Mouse (Mus musculus) hindbrain, postnatal 0 days (tissue): Measurements from ENCODE around the gene Lrp2bp. TPM values are rescaled to one million over a fixed set of nuclear protein-coding genes. Genes with fewer than 3 reads are reported as not detected.

Source experiments
- ATAC-seq: fragments of 200-750 bp; cut with Nextera tagmentation; 2 replicates; pipeline ENCODE4 v1.8.0; 2017; ENCODE audit warnings: mild to moderate bottlenecking, moderate TSS enrichment, moderate library complexity
- DNase-seq: peaks from one replicate; pipeline ENCODE4 v3.0.0-alpha.2; 2015; ENCODE audit warnings: low spot score
- H3K27ac ChIP-seq: fragments of 300-500 bp; sonication (generic); 2 replicates; pipeline ENCODE4 v1.5.1; 2014; ENCODE audit warnings: mild to moderate bottlenecking
- H3K27me3 ChIP-seq: fragments of 300-500 bp; sonication (generic); 2 replicates; pipeline ENCODE4 v1.6.1; 2014; ENCODE audit warnings: low read length, mixed read lengths; ENCODE audit not compliant: insufficient read depth
- H3K36me3 ChIP-seq: fragments of 300-500 bp; sonication (generic); 2 replicates; pipeline ENCODE4 v1.6.1; 2014; ENCODE audit warnings: low read length, mixed read lengths; ENCODE audit not compliant: insufficient read depth
- H3K4me1 ChIP-seq: fragments of 300-500 bp; sonication (generic); 2 replicates; pipeline ENCODE4 v1.6.1; 2014; ENCODE audit warnings: antibody characterized with exemption, low read length, mixed read lengths; ENCODE audit not compliant: insufficient read depth
- H3K4me2 ChIP-seq: fragments of 300-500 bp; sonication (generic); 2 replicates; pipeline ENCODE4 v1.6.1; 2014; ENCODE audit warnings: low read depth, mild to moderate bottlenecking, low read length, moderate library complexity, mixed read lengths
- H3K4me3 ChIP-seq: fragments of 300-500 bp; sonication (generic); 2 replicates; pipeline ENCODE4 v1.5.1; 2014; ENCODE audit warnings: low read length
- H3K9ac ChIP-seq: fragments of 300-500 bp; sonication (generic); replicated peaks from 2 replicates; pipeline ENCODE4 v1.6.1; 2014; ENCODE audit warnings: mild to moderate bottlenecking, low read length, moderate library complexity, mixed read lengths
- H3K9me3 ChIP-seq: fragments of 300-500 bp; sonication (generic); 2 replicates; pipeline ENCODE4 v1.6.1; 2016; ENCODE audit warnings: low read length, mixed read lengths
- CTCF ChIP-seq: IDR thresholded peaks from 2 replicates; pipeline ENCODE4 v1.5.1; 2016; ENCODE audit warnings: antibody characterized with exemption, control low read depth, low read depth
- WGBS: fragments of 180-500 bp; shearing (Covaris S2); extraction: QIAGEN DNeasy Blood & Tissue Kit; methylation state at CpG from one replicate; pipeline ENCODE4 v1.1.7; 2014; 5-methylcytosine and 5-hydroxymethylcytosine counted together
- polyA plus RNA-seq: library from polyadenylated mRNA; unstranded; fragments of >200 nt; fragmentation: Nextera tagmentation; extraction: Ambion mirVana; gene quantifications from 2 replicates; pipeline ENCODE4 v1.2.1, GENCODE M21; 2015
- total RNA-seq: library from RNA; depleted of rRNA; stranded (reverse); fragments of >200 nt; gene quantifications from 2 replicates; pipeline ENCODE4 v1.2.3, GENCODE M21; 2014; rRNA removed

Gene Lrp2bp
- total and polyA plus RNA-seq, 2 experiments from 2014 or later = 0.10 to 0.23 TPM

- no peak overlapping the region for H3K4me3 ChIP-seq
- peaks cover 9% of the 10 kb centered on the region; the same call in 1 of the 2 replicates for H3K36me3 ChIP-seq
- no peak overlapping the region for H3K9ac ChIP-seq
- H3K27me3 ChIP-seq = no peaks in the 10 kb centered on the region
- 88% methylated on average over 5 of the region's 5 CpGs for WGBS
- no peak overlapping the region for H3K4me2 ChIP-seq
- H3K4me1 ChIP-seq = no peaks in the 10 kb centered on the region
- TF ChIP-seq CTCF = no peak
- ATAC-seq = no peak
- H3K9me3 ChIP-seq = no peaks in the 10 kb centered on the region
- DNase-seq = no peak
- H3K27ac ChIP-seq = no peak overlapping the region
Measured at GRCm38 (mm10) chr8:46075223-46075622, 76.1 kb downstream of the Lrp2bp start.

GRCm38 (mm10) chr8:46078866-46079265 lies 79.8 kb downstream of the Lrp2bp start:
- DNase-seq (no peak), ATAC-seq (no peak)
- no peaks in the 10 kb centered on the region for H3K9me3 ChIP-seq
- no peak overlapping the region for H3K4me2 ChIP-seq
- H3K9ac ChIP-seq = no peak overlapping the region
- no peaks in the 10 kb centered on the region for H3K27me3 ChIP-seq
- TF ChIP-seq CTCF = no peak
- H3K4me1 ChIP-seq = no peaks in the 10 kb centered on the region
- H3K4me3 ChIP-seq = no peak overlapping the region
- peaks cover 9% of the 10 kb centered on the region; the same call in 1 of the 2 replicates for H3K36me3 ChIP-seq
- H3K27ac ChIP-seq = no peak overlapping the region
- 87% methylated on average over 6 of the region's 6 CpGs for WGBS

Other genes starting within 250 kb of the Lrp2bp start
- 23.6 and 28.8 TPM in 2 replicates for gene Pdlim3, start 113.8 kb upstream of the Lrp2bp start, total RNA-seq
- gene Pdlim3, start 113.8 kb upstream of the Lrp2bp start, polyA plus RNA-seq = 20.8 and 22.3 TPM in 2 replicates
- gene Ccdc110, start 64.7 kb upstream of the Lrp2bp start, total RNA-seq = not detected in 2 replicates
- gene Ccdc110, start 64.7 kb upstream of the Lrp2bp start, polyA plus RNA-seq = 0.19 and 0.21 TPM in 2 replicates
- 0.79 and 4.3 TPM in 2 replicates for gene 1700029J07Rik, start 24.1 kb upstream of the Lrp2bp start, total RNA-seq
- gene 1700029J07Rik, start 24.1 kb upstream of the Lrp2bp start, polyA plus RNA-seq = 5.2 and 5.4 TPM in 2 replicates
- gene Ufsp2, start 23.8 kb upstream of the Lrp2bp start, total RNA-seq = 31.2 and 33.0 TPM in 2 replicates
- gene Ufsp2, start 23.8 kb upstream of the Lrp2bp start, polyA plus RNA-seq = 60.7 and 66.1 TPM in 2 replicates
- 9.6 and 9.9 TPM in 2 replicates for gene Ankrd37, start 6.4 kb downstream of the Lrp2bp start, total RNA-seq
- gene Ankrd37, start 6.4 kb downstream of the Lrp2bp start, polyA plus RNA-seq = 14.1 and 15.5 TPM in 2 replicates
- gene Cfap97, start 152.5 kb downstream of the Lrp2bp start, total RNA-seq = 15.1 and 15.2 TPM in 2 replicates
- 26.8 and 28.0 TPM in 2 replicates for gene Cfap97, start 152.5 kb downstream of the Lrp2bp start, polyA plus RNA-seq
- 36.9 and 38.7 TPM in 2 replicates for gene Snx25, start 152.9 kb downstream of the Lrp2bp start, total RNA-seq
- 8.4 and 10.4 TPM in 2 replicates for gene Snx25, start 152.9 kb downstream of the Lrp2bp start, polyA plus RNA-seq
- gene Slc25a4, start 212.0 kb downstream of the Lrp2bp start, total RNA-seq = 1,071 and 1,180 TPM in 2 replicates
- 1,213 and 1,215 TPM in 2 replicates for gene Slc25a4, start 212.0 kb downstream of the Lrp2bp start, polyA plus RNA-seq